In genomic region chrX:99198961-99199631, GRCm38 (mm10) we compare ENCODE assay signal across 7 mouse cellular contexts.
DNase-seq lines count a peak whose midpoint lies in the region; ATAC-seq lines count a peak whose summit lies in the region.

No protein-coding gene starts in this region.

- peak overlapping the region; percentile 35 for H3K4me2 ChIP-seq in hindbrain, embryonic 12.5 days (replicated peaks)
- peak overlapping the region; percentile 54 for H3K4me2 ChIP-seq in lung, embryonic 16.5 days (ENCODE audit: low read depth, low read length)

- peak; percentile 36 to 44 for DNase-seq in adrenal gland, adult 18-20 months (ENCODE audit: low spot score in 2 of 2)
- peak; percentile 33 for DNase-seq in cerebellum, adult 8-10 months
- peak; percentile 18 to 20 for DNase-seq in frontal cortex, postnatal 14 days (ENCODE audit: low spot score in 2 of 2)
- DNase-seq in layer of hippocampus, postnatal 14 days (ENCODE audit: low spot score in 2 of 2), result peak; percentile 17 to 46
- DNase-seq in ovary, postnatal 36 days (ENCODE audit: low spot score), result peak; percentile 56

- H3K9ac ChIP-seq in hindbrain, embryonic 12.5 days, result no peak overlapping the region
- peak overlapping the region; percentile 62 for H3K9ac ChIP-seq in lung, embryonic 16.5 days (ENCODE audit: low read length)

- peaks cover 26% of the 10 kb centered on the region for H3K4me1 ChIP-seq in hindbrain, embryonic 12.5 days
- H3K4me1 ChIP-seq in lung, embryonic 16.5 days (replicated peaks; ENCODE audit: control insufficient read depth, insufficient read depth, low read length), result peaks cover 22% of the 10 kb centered on the region

- peak; percentile 86 for ATAC-seq in hindbrain, embryonic 12.5 days (ENCODE audit: low FRiP score)
- peak; percentile 91 for ATAC-seq in lung, embryonic 16.5 days (ENCODE audit: low read depth)

- H3K27me3 ChIP-seq in hindbrain, embryonic 12.5 days, result peaks cover 51% of the 10 kb centered on the region
- H3K27me3 ChIP-seq in lung, embryonic 16.5 days (ENCODE audit: control insufficient read depth, insufficient read depth, low read depth, low read length), result no peaks in the 10 kb centered on the region

- no peaks in the 10 kb centered on the region for H3K36me3 ChIP-seq in hindbrain, embryonic 12.5 days
- no peaks in the 10 kb centered on the region for H3K36me3 ChIP-seq in lung, embryonic 16.5 days (ENCODE audit: control insufficient read depth, insufficient read depth, low read length)

- H3K9me3 ChIP-seq in hindbrain, embryonic 12.5 days (replicated peaks), result no peaks in the 10 kb centered on the region
- no peaks in the 10 kb centered on the region for H3K9me3 ChIP-seq in lung, embryonic 16.5 days (ENCODE audit: control insufficient read depth, low read length)

- 25% methylated on average over 29 of the region's 29 CpGs for WGBS in hindbrain, embryonic 12.5 days
- WGBS in lung, embryonic 16.5 days, result 25% methylated on average over 28 of the region's 29 CpGs

- H3K4me3 ChIP-seq in hindbrain, embryonic 12.5 days, result no peak overlapping the region
- H3K4me3 ChIP-seq in lung, embryonic 16.5 days (ENCODE audit: low read length), result peak overlapping the region; percentile 29

- H3K27ac ChIP-seq in hindbrain, embryonic 12.5 days, result peak overlapping the region; percentile 90
- peak overlapping the region; percentile 91 for H3K27ac ChIP-seq in lung, embryonic 16.5 days (ENCODE audit: low read length)
